In genomic region chrX:144153523-144153922, GRCm38 (mm10) we compare ENCODE assay signal across 8 mouse cellular contexts. TPM values are rescaled to one million over a fixed set of nuclear protein-coding genes. Genes with fewer than 3 reads are reported as not detected.
A peak's percentile ranks its signal among the peaks of the same experiment; 100 is the strongest.
DNase-seq lines count a peak whose midpoint lies in the region; ATAC-seq and TF ChIP-seq lines count a peak whose summit lies in the region.

Gene A730046J19Rik (plus strand): TSS chrX:144153695.

- TF ChIP-seq CTCF in intestine, postnatal 0 days (IDR thresholded peaks at IDR 0.05; ENCODE audit: low read depth) = no peak

- peak within 1 kb of the TSS; percentile 31 for H3K4me3 ChIP-seq in kidney, embryonic 16.5 days (ENCODE audit: low read length)
- peak within 1 kb of the TSS; percentile 20; the same call in 1 of the 2 replicates for H3K4me3 ChIP-seq in forebrain, embryonic 10.5 days
- no peak within 1 kb of the TSS for H3K4me3 ChIP-seq in intestine, postnatal 0 days (ENCODE audit: low read depth, low read length)
- peak within 1 kb of the TSS; percentile 4; the same call in 1 of the 2 replicates for H3K4me3 ChIP-seq in neural tube, embryonic 13.5 days

- H3K36me3 ChIP-seq in kidney, embryonic 16.5 days (ENCODE audit: insufficient read depth, low read length) = no peaks in the 10 kb centered on the region
- no peaks in the 10 kb centered on the region for H3K36me3 ChIP-seq in forebrain, embryonic 10.5 days (replicated peaks)
- no peaks in the 10 kb centered on the region for H3K36me3 ChIP-seq in intestine, postnatal 0 days (ENCODE audit: control insufficient read depth, insufficient read depth)
- no peaks in the 10 kb centered on the region for H3K36me3 ChIP-seq in neural tube, embryonic 13.5 days

- peaks cover 15% of the 10 kb centered on the region for H3K27me3 ChIP-seq in kidney, embryonic 16.5 days (ENCODE audit: insufficient read depth, low read length)
- peaks cover 57% of the 10 kb centered on the region for H3K27me3 ChIP-seq in forebrain, embryonic 10.5 days (ENCODE audit: poor library complexity, severe bottlenecking)
- H3K27me3 ChIP-seq in intestine, postnatal 0 days (replicated peaks; ENCODE audit: control insufficient read depth, insufficient read depth, low read length) = no peaks in the 10 kb centered on the region
- H3K27me3 ChIP-seq in neural tube, embryonic 13.5 days = peaks cover 11% of the 10 kb centered on the region; the same call in 1 of the 2 replicates

- no peaks in the 10 kb centered on the region for H3K9me3 ChIP-seq in kidney, embryonic 16.5 days (ENCODE audit: low read length)
- no peaks in the 10 kb centered on the region for H3K9me3 ChIP-seq in forebrain, embryonic 10.5 days
- H3K9me3 ChIP-seq in intestine, postnatal 0 days (ENCODE audit: control insufficient read depth) = no peaks in the 10 kb centered on the region
- H3K9me3 ChIP-seq in neural tube, embryonic 13.5 days = no peaks in the 10 kb centered on the region

- H3K9ac ChIP-seq in kidney, embryonic 16.5 days (replicated peaks; ENCODE audit: low read length) = no peak within 1 kb of the TSS
- no peak within 1 kb of the TSS for H3K9ac ChIP-seq in intestine, postnatal 0 days (ENCODE audit: low read depth, low read length)
- no peak within 1 kb of the TSS for H3K9ac ChIP-seq in neural tube, embryonic 13.5 days

- DNase-seq in kidney, postnatal 14 days = no peak
- DNase-seq in forebrain, embryonic 10.5 days (ENCODE audit: extremely low spot score, low spot score) = no peak
- no peak for DNase-seq in urinary bladder, postnatal 14 days (ENCODE audit: low spot score)
- no peak for DNase-seq in left cerebral cortex, adult 8-10 months (ENCODE audit: low spot score in 2 of 2)

- 28% methylated on average over 8 of the region's 8 CpGs for WGBS in kidney, embryonic 16.5 days
- WGBS in forebrain, embryonic 10.5 days = 38% methylated on average over 8 of the region's 8 CpGs
- WGBS in intestine, postnatal 0 days = 32% methylated on average over 8 of the region's 8 CpGs
- 23% methylated on average over 8 of the region's 8 CpGs for WGBS in neural tube, embryonic 13.5 days

- ATAC-seq in kidney, embryonic 16.5 days (ENCODE audit: low FRiP score, low TSS enrichment) = peak; percentile 49; the same call in 1 of the 2 replicates
- no peak for ATAC-seq in intestine, postnatal 0 days
- no peak for ATAC-seq in neural tube, embryonic 13.5 days (ENCODE audit: low read depth)
- no peak for ATAC-seq in megakaryocyte, adult 5-6 weeks (ENCODE audit: poor library complexity, severe bottlenecking)

- no peaks in the 10 kb centered on the region for H3K4me1 ChIP-seq in kidney, embryonic 16.5 days (ENCODE audit: insufficient read depth, low read length)
- peaks cover 6% of the 10 kb centered on the region; the same call in 1 of the 2 replicates for H3K4me1 ChIP-seq in forebrain, embryonic 10.5 days
- H3K4me1 ChIP-seq in intestine, postnatal 0 days (replicated peaks; ENCODE audit: control insufficient read depth, insufficient read depth, low read length) = no peaks in the 10 kb centered on the region
- no peaks in the 10 kb centered on the region for H3K4me1 ChIP-seq in neural tube, embryonic 13.5 days (replicated peaks)

- H3K4me2 ChIP-seq in kidney, embryonic 16.5 days (replicated peaks; ENCODE audit: low read depth, low read length) = peak within 1 kb of the TSS; percentile 48
- H3K4me2 ChIP-seq in intestine, postnatal 0 days (replicated peaks; ENCODE audit: low read depth) = peak within 1 kb of the TSS; percentile 35
- peak within 1 kb of the TSS; percentile 42 for H3K4me2 ChIP-seq in neural tube, embryonic 13.5 days

- no peak within 1 kb of the TSS for H3K27ac ChIP-seq in kidney, embryonic 16.5 days (ENCODE audit: low read length)
- no peak within 1 kb of the TSS for H3K27ac ChIP-seq in forebrain, embryonic 10.5 days
- no peak within 1 kb of the TSS for H3K27ac ChIP-seq in intestine, postnatal 0 days (ENCODE audit: low read depth, low read length)
- H3K27ac ChIP-seq in neural tube, embryonic 13.5 days (replicated peaks) = no peak within 1 kb of the TSS

RNA-seq across cellular contexts. Expression of gene A730046J19Rik, which starts in this region (rescaled TPM):
- polyA plus RNA-seq in kidney, embryonic 16.5 days (2015; fragmentation: Nextera tagmentation; extraction: Ambion mirVana) = 0.30 and 0.31 TPM in 2 replicates
- 0.02 TPM in 2 replicates for polyA plus RNA-seq in forebrain, embryonic 10.5 days (2016; fragmentation: Nextera tagmentation; extraction: Ambion mirVana)
- polyA plus RNA-seq in intestine, postnatal 0 days (2015; fragmentation: Nextera tagmentation; extraction: Ambion mirVana) = 0.33 and 0.38 TPM in 2 replicates
- polyA plus RNA-seq in neural tube, embryonic 13.5 days (2015; fragmentation: Nextera tagmentation; extraction: Ambion mirVana) = 4.9 and 5.5 TPM in 2 replicates
- total RNA-seq in megakaryocyte, adult 5-6 weeks (2015) = not detected in 2 replicates
- total RNA-seq in megakaryocyte, adult 5-6 weeks (2017) = not detected in 2 replicates
- under 1 TPM; 0.38 to 0.46 (median 0.42) TPM for total RNA-seq in left cerebral cortex, adult 8-10 months (2022)

Comparison
In these comparisons a context has a peak if more than half of its experiments do, and no peak if none do; other contexts are left out.
1. Peak in ATAC-seq, H3K4me3 ChIP-seq and H3K4me2 ChIP-seq in kidney, embryonic 16.5 days; RNA of the gene not detected or under 1 TPM.